In the genomic region with DNA sequence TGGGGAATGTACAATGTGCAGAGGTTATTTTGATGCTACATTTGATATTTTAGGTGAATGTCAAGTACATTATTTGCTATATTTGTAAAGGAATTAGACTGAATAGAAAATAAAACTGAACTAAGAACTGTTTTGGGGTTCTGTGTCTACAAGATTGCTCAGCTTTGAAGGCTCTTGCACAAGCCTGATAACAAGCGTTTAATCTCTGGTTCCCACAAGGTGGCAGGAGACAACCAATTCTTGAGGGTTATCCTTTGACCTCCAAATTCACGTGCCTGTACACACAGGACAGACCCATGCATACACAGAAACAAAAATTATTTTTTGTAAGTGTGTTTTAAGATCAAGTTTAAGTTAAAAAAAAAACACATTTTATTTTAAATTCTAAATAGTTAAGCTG, we compare ENCODE assay signal across 17 mouse cellular contexts. TPM values are rescaled to one million over a fixed set of nuclear protein-coding genes. Genes with fewer than 3 reads are reported as not detected.
DNase-seq lines count a peak whose midpoint lies in the region; ATAC-seq and TF ChIP-seq lines count a peak whose summit lies in the region.
"Had no signal": no experiment of that assay in that cellular context is flagged by ENCODE, and none has a peak within 500 bp of the region (broad histone marks: within the 10 kb centered on the region; RNA-seq: fewer than 3 reads in every experiment).

No protein-coding gene starts in this region.

- WGBS in lung, embryonic 14.5 days: 56% methylated on average over 2 of the region's 2 CpGs
- WGBS in liver, embryonic 12.5 days (ENCODE audit: insufficient replicate concordance): 18% methylated on average over 2 of the region's 2 CpGs
- 56% methylated on average over 2 of the region's 2 CpGs for WGBS in stomach, postnatal 0 days

- no peaks in the 10 kb centered on the region for H3K9me3 ChIP-seq in lung, embryonic 14.5 days (ENCODE audit: low read depth, low read length)
- no peaks in the 10 kb centered on the region for H3K9me3 ChIP-seq in liver, embryonic 12.5 days (replicated peaks)
- no peaks in the 10 kb centered on the region for H3K9me3 ChIP-seq in stomach, postnatal 0 days (ENCODE audit: control insufficient read depth, low read length)
- H3K9me3 ChIP-seq: hindbrain, embryonic 13.5 days had no signal

- no peak overlapping the region for H3K4me3 ChIP-seq in lung, embryonic 14.5 days (ENCODE audit: low read depth, low read length)
- no peak overlapping the region for H3K4me3 ChIP-seq in liver, embryonic 12.5 days
- H3K4me3 ChIP-seq in stomach, postnatal 0 days (ENCODE audit: low read depth, low read length): no peak overlapping the region
- H3K4me3 ChIP-seq: hindbrain, embryonic 13.5 days had no signal

- no peak for DNase-seq in lung, embryonic 14.5 days
- DNase-seq in lung, postnatal 36 days: no peak
- DNase-seq in brain, adult 2 months (ENCODE audit: low read depth, low spot score): peak; percentile 14
- no peak for DNase-seq in stomach, postnatal 0 days (ENCODE audit: low spot score)
- no peak for DNase-seq in frontal cortex, postnatal 14 days (ENCODE audit: low spot score in 2 of 2)
- DNase-seq in MN1 (ENCODE audit: low spot score): no peak
- DNase-seq: adrenal gland, adult 8-10 months; cerebellum, adult 8-10 months; gastrocnemius, postnatal 14 days; heart, postnatal 10 days; kidney, adult 11 months; kidney, postnatal 14 days; lung, postnatal 14 days had no signal

- no peak overlapping the region for H3K9ac ChIP-seq in lung, embryonic 14.5 days
- no peak overlapping the region for H3K9ac ChIP-seq in liver, embryonic 12.5 days
- H3K9ac ChIP-seq in stomach, postnatal 0 days (ENCODE audit: low read length): no peak overlapping the region
- H3K9ac ChIP-seq: hindbrain, embryonic 13.5 days had no signal

- H3K4me2 ChIP-seq in lung, embryonic 14.5 days: no peak overlapping the region
- no peak overlapping the region for H3K4me2 ChIP-seq in liver, embryonic 12.5 days
- H3K4me2 ChIP-seq in stomach, postnatal 0 days (replicated peaks; ENCODE audit: low read depth): no peak overlapping the region
- H3K4me2 ChIP-seq: hindbrain, embryonic 13.5 days; midbrain, embryonic 11.5 days had no signal

- H3K27me3 ChIP-seq in lung, embryonic 14.5 days (ENCODE audit: insufficient read depth, low read length): no peaks in the 10 kb centered on the region
- no peaks in the 10 kb centered on the region for H3K27me3 ChIP-seq in liver, embryonic 12.5 days (replicated peaks)
- H3K27me3 ChIP-seq in stomach, postnatal 0 days (ENCODE audit: control insufficient read depth, insufficient read depth, low read length): no peaks in the 10 kb centered on the region
- H3K27me3 ChIP-seq: hindbrain, embryonic 13.5 days had no signal

- no peak for TF ChIP-seq EP300 in stomach, postnatal 0 days (optimal IDR thresholded peaks at IDR 0.05)

- 0 out of 2 replicates have a peak, but pooled peaks have one; percentile 2 for TF ChIP-seq CTCF in lung, embryonic 14.5 days (IDR thresholded peaks at IDR 0.05; ENCODE audit: low read depth)
- peak; percentile 32; the same call in 1 of the 2 replicates for TF ChIP-seq CTCF in stomach, postnatal 0 days (IDR thresholded peaks at IDR 0.05; ENCODE audit: low read depth)

- peaks cover 82% of the 10 kb centered on the region for H3K36me3 ChIP-seq in lung, embryonic 14.5 days (ENCODE audit: insufficient read depth)
- peaks cover 84% of the 10 kb centered on the region for H3K36me3 ChIP-seq in liver, embryonic 12.5 days
- peaks cover 16% of the 10 kb centered on the region for H3K36me3 ChIP-seq in stomach, postnatal 0 days (ENCODE audit: control insufficient read depth, insufficient read depth, low read length)

- no peaks in the 10 kb centered on the region for H3K4me1 ChIP-seq in lung, embryonic 14.5 days (ENCODE audit: insufficient read depth)
- H3K4me1 ChIP-seq in liver, embryonic 12.5 days: peaks cover 4% of the 10 kb centered on the region; the same call in 1 of the 2 replicates
- H3K4me1 ChIP-seq in stomach, postnatal 0 days (replicated peaks; ENCODE audit: control insufficient read depth, insufficient read depth): no peaks in the 10 kb centered on the region
- H3K4me1 ChIP-seq: hindbrain, embryonic 13.5 days had no signal

- ATAC-seq in lung, embryonic 14.5 days (ENCODE audit: insufficient read depth): no peak
- peak; percentile 90 for ATAC-seq in liver, embryonic 12.5 days
- ATAC-seq in stomach, postnatal 0 days (ENCODE audit: low FRiP score, low TSS enrichment): no peak

- H3K27ac ChIP-seq in lung, embryonic 14.5 days (ENCODE audit: low read depth): no peak overlapping the region
- no peak overlapping the region for H3K27ac ChIP-seq in liver, embryonic 12.5 days
- H3K27ac ChIP-seq in stomach, postnatal 0 days (replicated peaks): no peak overlapping the region
- H3K27ac ChIP-seq: hindbrain, embryonic 13.5 days had no signal

RNA-seq across cellular contexts. Expression of gene Rnf20, which starts 8.1 kb away (rescaled TPM):
- 56.9 and 59.6 TPM in 2 replicates for polyA plus RNA-seq in lung, embryonic 14.5 days (2014; fragmentation: Nextera tagmentation; extraction: Ambion mirVana)
- polyA plus RNA-seq in liver, embryonic 12.5 days (2016; fragmentation: Nextera tagmentation; extraction: Ambion mirVana): 24.0 and 25.1 TPM in 2 replicates
- 14.3 and 17.4 TPM in 2 replicates for polyA plus RNA-seq in stomach, postnatal 0 days (2015; fragmentation: Nextera tagmentation; extraction: Ambion mirVana)

RNA-seq across cellular contexts. Expression of gene Ppp3r2, which starts 41.9 kb away (rescaled TPM):
- polyA plus RNA-seq in lung, embryonic 14.5 days (2014; fragmentation: Nextera tagmentation; extraction: Ambion mirVana): 0.08 TPM in 1 of 2 replicates, not detected in the other
- not detected in 2 replicates for polyA plus RNA-seq in liver, embryonic 12.5 days (2016; fragmentation: Nextera tagmentation; extraction: Ambion mirVana)
- 0.05 TPM in 1 of 2 replicates, not detected in the other for polyA plus RNA-seq in stomach, postnatal 0 days (2015; fragmentation: Nextera tagmentation; extraction: Ambion mirVana)
- polyA plus RNA-seq: forebrain, embryonic 11.5 days had no signal

RNA-seq across cellular contexts. Expression of gene Tmem246, which starts 42.2 kb away (rescaled TPM):
- 19.0 and 21.9 TPM in 2 replicates for polyA plus RNA-seq in lung, embryonic 14.5 days (2014; fragmentation: Nextera tagmentation; extraction: Ambion mirVana)
- polyA plus RNA-seq in liver, embryonic 12.5 days (2016; fragmentation: Nextera tagmentation; extraction: Ambion mirVana): 13.3 and 14.6 TPM in 2 replicates
- 62.6 and 70.0 TPM in 2 replicates for polyA plus RNA-seq in stomach, postnatal 0 days (2015; fragmentation: Nextera tagmentation; extraction: Ambion mirVana)
